Mouse (Mus musculus): ENCODE data around the gene Cd63. TPM values are rescaled to one million over a fixed set of nuclear protein-coding genes. Genes with fewer than 3 reads are reported as not detected.
A peak's percentile ranks its signal among the peaks of the same experiment; 100 is the strongest.

Gene Cd63
- polyA plus RNA-seq, 1 experiment from 2014 or later = 183 TPM

- no peak for DNase-seq (ENCODE audit: low spot score)
Observed at GRCm38 (mm10) chr10:128904812-128905211, 4.0 kb downstream of the Cd63 start.

- DNase-seq (ENCODE audit: low spot score) = no peak
Observed at GRCm38 (mm10) chr10:128908778-128909448, 8.1 kb downstream of the Cd63 start.

GRCm38 (mm10) chr10:128909567-128910028, 8.8 kb downstream of the Cd63 start:
- no peak for DNase-seq (ENCODE audit: low spot score)

GRCm38 (mm10) chr10:128910066-128910841, 9.5 kb downstream of the Cd63 start:
- no peak for DNase-seq (ENCODE audit: low spot score)

- no peak for DNase-seq (ENCODE audit: low spot score)
Observed at GRCm38 (mm10) chr10:128911430-128911829, 10.6 kb downstream of the Cd63 start.

GRCm38 (mm10) chr10:128912268-128912667, 11.5 kb downstream of the Cd63 start:
- DNase-seq (ENCODE audit: low spot score) = no peak

- DNase-seq (ENCODE audit: low spot score) = no peak
Observed at GRCm38 (mm10) chr10:128912791-128913190, 12.0 kb downstream of the Cd63 start.

GRCm38 (mm10) chr10:128913219-128913618, 12.4 kb downstream of the Cd63 start:
- DNase-seq (ENCODE audit: low spot score) = peak; percentile 85

GRCm38 (mm10) chr10:128913696-128914095, 12.9 kb downstream of the Cd63 start:
- DNase-seq (ENCODE audit: low spot score) = no peak

GRCm38 (mm10) chr10:128915550-128915949, 14.8 kb downstream of the Cd63 start:
- peak; percentile 32 for DNase-seq (ENCODE audit: low spot score)

GRCm38 (mm10) chr10:128916665-128917064, 15.9 kb downstream of the Cd63 start:
- no peak for DNase-seq (ENCODE audit: low spot score)

GRCm38 (mm10) chr10:128917400-128917799, 16.6 kb downstream of the Cd63 start:
- no peak for DNase-seq (ENCODE audit: low spot score)

- no peak for DNase-seq (ENCODE audit: low spot score)
Observed at GRCm38 (mm10) chr10:128918246-128918645, 17.5 kb downstream of the Cd63 start.

GRCm38 (mm10) chr10:128919203-128919631, 18.4 kb downstream of the Cd63 start:
- DNase-seq (ENCODE audit: low spot score) = no peak

GRCm38 (mm10) chr10:128919966-128920365, 19.2 kb downstream of the Cd63 start:
- no peak for DNase-seq (ENCODE audit: low spot score)

GRCm38 (mm10) chr10:128920736-128921161, 20.0 kb downstream of the Cd63 start:
- DNase-seq (ENCODE audit: low spot score) = no peak

- DNase-seq (ENCODE audit: low spot score) = no peak
Observed at GRCm38 (mm10) chr10:128921251-128921650, 20.5 kb downstream of the Cd63 start.

- no peak for DNase-seq (ENCODE audit: low spot score)
Observed at GRCm38 (mm10) chr10:128921883-128922821, 21.4 kb downstream of the Cd63 start.

- DNase-seq (ENCODE audit: low spot score) = no peak
Observed at GRCm38 (mm10) chr10:128922822-128923012, 21.9 kb downstream of the Cd63 start, which contains the start of gene Rdh5. Gene Rdh5, minus strand, starts transcription at chr10:128922888.

GRCm38 (mm10) chr10:128923013-128923691, 22.4 kb downstream of the Cd63 start:
- peak; percentile 89 for DNase-seq (ENCODE audit: low spot score)

GRCm38 (mm10) chr10:128923935-128924334, 23.1 kb downstream of the Cd63 start, which contains the start of gene Bloc1s1:
Gene Bloc1s1, minus strand, starts transcription at chr10:128924035.
- no peak for DNase-seq (ENCODE audit: low spot score)

Data from thymus, postnatal 0 days (tissue).